Mouse (Mus musculus) T-cell, adult 66 days (primary cell): ENCODE data around the gene Gm49378. TPM values are rescaled to one million over a fixed set of nuclear protein-coding genes. Genes with fewer than 3 reads are reported as not detected.

Experiments used
- total RNA-seq, 2 experiments: library from RNA; stranded (reverse); gene quantifications; 3 replicates in 1 of 2; 4 replicates in 1 of 2; pipeline ENCODE4 v1.2.4; 2023

Gm49378 gene
- 1 to 10 TPM; 4.0 to 4.6 TPM for total RNA-seq

DNA sequence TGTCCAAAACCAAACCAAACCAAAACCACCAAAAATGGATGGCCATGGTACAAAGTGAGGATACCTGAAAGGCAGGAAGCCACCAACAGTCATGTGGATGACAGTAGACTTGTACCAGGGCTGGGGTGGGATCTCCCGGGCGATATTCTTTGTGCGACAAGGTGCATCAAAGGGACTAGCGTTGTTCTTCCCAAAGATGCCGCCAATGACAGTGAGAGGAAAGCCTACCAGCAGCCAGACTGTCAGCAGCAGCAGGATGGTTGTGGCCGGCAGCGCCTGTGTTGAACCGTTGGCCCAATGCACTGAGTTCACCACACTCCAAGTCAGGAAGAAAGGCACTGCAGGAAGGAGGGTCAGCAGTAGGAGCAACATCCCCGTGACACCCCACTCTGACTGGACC, at the start of gene Gm49378:
Gm49378 (minus strand) TSS at position 101 of the 400 bp plus-strand sequence.

DNA sequence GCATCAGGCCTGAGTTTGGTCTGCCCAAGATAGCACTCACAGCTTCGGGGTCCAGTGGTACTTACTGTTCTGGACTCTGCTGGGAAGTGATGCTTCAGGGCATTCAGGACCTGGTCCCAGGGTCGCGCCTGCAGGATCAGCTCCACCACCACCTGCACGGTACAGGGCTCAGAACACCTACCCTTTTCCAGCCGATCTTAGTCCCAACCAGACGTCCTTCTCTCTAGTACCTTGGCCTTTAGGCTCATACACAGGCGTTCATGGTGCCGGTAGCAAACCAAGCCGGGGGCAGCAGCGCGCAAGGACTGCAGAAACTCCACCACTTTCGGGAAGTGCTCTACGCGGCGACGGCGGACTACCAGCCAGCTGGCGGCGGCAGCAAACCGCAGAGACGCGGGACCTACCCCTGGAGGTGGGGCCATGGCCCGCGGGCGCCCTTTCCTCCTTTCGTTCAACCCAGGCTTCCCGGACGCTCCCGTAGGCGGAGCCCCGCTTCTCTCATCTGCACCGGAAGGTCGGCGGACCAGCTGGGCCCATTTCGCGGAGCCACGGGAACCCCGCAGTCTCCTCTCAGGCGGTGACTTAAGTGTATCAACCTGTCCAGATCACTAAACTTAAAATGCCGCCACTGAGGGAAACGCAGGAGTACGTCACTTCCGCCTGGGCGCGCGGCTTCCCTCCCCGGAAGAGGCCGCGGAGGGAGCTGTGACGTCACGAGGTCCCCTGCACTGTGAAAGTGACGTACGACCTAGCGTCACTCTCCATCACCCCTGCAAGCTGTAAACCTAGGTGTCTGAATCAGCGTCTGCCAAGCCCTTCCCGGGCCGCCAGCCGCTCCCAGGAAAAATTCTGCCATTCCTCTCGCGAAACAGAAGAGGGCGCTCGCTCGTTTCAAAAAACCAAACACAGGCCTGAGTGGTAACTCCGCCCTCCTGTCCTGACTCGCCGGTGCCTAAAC, 43.7 kb upstream of the Gm49378 start, which contains the start of gene Tinf2:
Tinf2 (minus strand) TSS at position 661 of the 958 bp plus-strand sequence.

DNA sequence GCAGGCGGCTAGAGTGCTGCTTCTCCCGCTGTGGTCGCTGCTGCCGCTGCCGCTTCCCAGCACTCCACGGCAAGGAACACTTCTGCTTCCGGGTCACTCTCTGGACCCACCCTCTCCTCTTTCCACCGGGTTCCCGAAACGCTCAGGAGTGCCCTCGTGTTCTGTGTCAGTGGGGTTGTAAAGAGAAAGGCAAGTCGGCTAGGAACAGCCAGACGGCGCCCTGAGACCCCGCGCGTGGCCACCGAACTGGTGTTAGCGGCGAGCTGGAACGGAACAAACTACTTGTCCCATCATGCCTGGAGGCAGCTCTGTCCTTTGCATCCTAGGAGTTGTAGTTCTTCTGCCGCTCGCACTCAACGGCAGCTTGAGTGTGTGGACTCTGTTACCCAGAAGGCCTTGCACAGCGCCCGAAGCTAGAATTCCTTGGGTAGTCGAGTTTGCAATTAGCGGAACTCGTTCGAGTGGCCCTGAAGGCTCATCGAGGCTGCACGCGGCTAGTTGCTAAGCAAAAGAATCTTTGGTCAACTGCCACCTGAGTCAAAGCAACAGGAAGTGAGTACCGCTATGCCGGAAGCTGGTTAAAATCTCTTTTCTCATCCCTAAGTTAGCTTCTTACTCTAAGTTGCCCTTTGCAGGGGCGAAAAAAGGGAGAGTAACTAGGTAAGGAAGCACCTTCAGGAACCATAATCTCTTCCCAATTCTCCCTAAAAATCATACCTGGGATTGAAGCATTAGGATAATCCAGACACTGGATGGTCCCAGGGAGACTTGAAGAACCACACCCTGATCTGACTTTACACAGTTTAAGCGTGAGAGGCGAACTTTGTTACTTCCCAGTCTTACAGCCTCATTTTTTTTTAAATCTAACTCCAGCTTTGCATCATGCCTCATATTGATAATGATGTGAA, 34.4 kb upstream of the Gm49378 start, which contains the start of the genes Gmpr2 and Nedd8:
Gmpr2 (plus strand) TSS at position 109 of the 908 bp plus-strand sequence.
Nedd8 (minus strand) TSS at position 292 of the 908 bp plus-strand sequence.

DNA sequence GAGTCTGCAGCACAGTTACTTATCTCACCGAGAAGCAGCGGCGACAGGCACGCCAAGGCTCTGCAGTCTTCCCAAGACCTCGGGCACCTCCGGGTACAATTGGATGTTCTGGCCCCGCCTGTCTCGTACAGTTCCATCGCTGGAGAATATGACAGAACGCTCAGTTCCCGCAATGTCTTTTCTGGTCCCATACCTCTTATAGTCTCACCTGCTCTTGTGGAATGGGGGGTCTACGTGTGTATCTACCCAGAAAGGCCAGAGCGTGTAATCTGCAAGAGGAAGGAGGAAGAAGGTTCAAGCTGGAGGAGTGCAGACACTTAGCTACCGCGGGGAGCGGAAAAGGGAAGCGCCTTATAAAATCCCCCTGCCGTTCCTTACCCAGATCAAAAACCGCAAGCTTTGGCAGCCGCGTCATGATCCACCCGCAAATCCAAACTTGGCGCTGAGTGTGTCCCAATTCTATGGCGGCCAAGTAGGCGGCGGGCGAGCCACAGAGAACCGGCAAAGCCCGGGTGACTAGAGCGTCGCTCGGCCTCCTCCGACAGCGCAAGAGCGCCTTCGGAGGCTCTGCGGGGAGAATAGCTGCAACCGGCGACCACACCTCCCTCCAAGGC, 22.4 kb upstream of the Gm49378 start, which contains the start of gene Mdp1:
Mdp1 (minus strand) TSS at position 549 of the 614 bp plus-strand sequence.

DNA sequence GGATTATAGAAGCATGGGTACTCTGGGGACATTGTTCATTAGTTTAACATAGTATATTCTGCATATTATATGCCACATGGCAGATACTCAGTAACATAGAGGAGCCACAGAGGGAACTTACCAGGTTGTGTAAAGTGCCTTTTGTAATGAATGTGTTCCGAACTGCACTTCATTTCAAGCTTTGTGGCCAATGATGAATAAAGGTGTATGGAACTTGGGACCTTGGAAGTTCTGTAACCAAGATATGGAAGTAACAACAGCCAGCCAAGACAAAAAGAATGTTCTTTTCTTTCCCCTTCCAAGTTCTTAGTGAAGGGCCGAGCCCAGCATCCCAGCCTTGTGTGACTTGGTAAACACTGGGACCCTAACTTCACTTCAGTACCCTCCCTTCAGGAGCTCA, 12.2 kb upstream of the Gm49378 start, which contains the start of gene Tssk4:
Tssk4 (plus strand) TSS at position 301 of the 400 bp plus-strand sequence.

DNA sequence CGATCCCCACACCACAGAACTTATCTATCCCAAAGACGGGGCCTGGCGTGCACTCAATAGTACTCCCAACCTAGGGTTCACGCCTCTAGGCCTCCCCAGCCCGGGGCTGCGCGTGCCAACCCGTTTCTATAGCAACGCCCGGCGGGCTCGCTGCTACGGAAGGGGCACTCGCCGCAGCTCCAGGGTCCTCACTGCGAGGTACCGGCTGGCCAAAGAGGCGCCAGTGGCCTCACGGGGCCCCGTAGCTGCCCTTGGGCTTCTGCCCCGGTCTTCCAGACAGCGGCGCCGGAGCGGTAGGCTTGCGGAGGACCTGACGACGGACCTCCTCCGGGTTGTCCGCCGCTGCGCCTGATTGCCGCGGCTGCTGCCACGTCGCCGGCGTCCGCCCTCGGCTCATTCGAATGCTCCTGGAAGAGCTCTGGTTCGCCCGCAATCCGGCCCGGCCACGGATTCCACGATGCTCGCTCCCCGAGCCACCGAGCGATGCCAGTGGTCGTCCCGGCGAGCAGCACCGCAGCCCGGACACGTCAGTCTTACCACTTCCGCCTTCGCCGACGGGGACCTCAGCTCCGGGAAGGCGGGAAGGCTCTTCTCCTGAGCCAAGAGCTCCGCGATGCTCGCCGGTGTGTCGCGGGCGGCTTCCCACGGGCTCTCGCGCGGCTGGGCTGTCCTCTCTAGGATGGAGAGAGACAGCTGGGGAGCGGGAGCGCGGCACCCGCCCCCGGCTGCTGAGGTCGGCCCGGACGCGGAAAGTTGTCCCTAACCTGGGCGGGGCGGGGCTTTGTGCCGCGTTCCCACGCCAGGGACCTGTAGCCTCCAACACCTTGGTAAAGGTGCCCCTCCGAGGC, 5.6 kb upstream of the Gm49378 start, which contains the start of gene Tm9sf1:
Tm9sf1 (minus strand) TSS at position 747 of the 848 bp plus-strand sequence.

DNA sequence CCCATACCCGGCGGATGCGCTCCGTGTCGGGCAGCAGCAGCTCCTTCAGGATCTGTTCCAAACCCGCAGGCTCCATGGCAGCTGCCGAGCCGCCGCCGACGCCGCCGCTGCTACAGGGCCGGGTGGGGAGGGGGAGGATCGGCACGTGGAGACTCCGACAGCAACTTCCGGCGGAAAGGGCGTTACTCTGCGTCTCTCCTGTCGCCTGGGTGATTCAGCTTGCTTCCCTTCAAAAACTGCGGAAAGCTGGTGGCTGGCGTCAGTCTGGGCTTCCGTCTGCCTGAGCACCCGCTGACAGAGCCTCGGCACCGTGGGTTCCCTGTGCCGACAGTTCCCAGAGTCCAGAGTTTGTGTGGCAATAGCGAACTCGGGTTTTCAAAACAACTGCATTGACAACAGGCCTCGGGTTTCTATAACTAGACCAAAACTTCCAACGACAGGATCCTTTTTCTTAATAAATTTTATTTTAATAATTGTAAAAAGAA, 2.1 kb downstream of the Gm49378 start, which contains the start of gene Ipo4:
Ipo4 (minus strand) TSS at position 435 of the 485 bp plus-strand sequence.

DNA sequence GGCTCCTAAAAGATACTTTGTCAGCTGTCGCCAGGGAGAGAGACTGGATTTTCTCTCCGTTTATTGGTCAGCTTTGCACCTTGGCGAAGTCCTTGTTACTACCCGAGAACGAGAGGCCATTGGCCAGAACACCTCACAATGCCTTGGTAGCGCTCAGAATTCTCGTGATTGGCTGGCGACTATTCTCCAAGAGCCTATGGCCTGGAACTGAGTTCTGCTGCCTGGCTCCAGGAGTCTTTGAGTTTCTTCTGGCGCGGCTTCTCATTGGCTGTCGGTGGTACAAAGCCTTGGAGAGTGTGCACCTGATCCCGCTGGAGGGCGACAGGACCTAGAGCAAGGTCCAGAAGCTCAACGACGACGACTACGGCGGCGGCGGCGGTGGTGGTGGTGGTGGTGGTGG, 19.9 kb downstream of the Gm49378 start, which contains the start of gene Rec8:
Rec8 (plus strand) TSS at position 216 of the 400 bp plus-strand sequence.

DNA sequence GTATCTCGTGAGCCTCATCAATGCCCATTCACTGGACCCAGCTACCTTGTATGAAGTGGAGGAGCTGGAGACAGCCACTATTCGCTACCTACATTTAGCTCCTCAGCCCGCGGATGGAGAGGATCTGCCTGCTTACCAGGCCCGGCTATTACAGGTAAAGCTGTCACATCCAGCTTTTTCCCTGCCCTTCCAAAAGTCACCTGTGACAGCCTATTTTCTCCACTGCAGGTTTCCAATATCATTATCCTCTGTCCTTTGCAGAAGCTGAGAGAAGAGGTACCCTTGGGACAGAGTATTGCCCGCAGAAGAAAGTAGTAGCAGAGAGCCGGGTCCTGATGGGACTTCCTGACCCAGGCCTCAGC, 34.4 kb downstream of the Gm49378 start, which contains the start of gene Irf9:
Irf9 (plus strand) TSS at position 301 of the 362 bp plus-strand sequence.

DNA sequence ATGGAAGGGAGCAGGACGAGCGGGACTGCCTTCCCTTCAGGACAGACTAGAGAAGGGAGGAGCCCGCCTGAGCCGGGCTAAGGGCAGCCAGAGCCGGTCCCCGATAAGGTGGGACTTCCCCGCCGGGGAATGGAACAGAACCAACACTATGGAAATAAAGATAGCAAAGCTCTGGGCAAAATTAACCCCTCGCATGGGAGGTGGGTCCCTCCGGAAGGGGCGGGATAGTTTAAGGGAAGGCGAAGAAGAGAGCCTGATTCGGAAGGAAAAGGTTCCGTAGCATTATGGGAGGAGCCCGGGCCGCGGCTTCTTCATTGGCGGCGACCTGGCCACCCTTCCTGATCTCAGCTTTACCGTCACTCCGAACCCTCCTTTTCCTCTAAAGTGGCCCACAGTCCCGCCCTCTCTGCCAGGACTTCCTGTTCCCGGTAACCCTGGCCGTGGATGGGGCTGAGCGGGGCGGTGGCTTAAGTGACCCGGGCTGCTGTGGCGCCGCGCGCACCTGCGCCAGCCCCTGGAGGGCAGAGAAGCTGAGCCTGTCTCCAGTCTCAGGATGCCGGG, 46.3 kb downstream of the Gm49378 start, which contains the start of gene Rnf31:
Rnf31 (plus strand) TSS at position 378 of the 561 bp plus-strand sequence.

DNA sequence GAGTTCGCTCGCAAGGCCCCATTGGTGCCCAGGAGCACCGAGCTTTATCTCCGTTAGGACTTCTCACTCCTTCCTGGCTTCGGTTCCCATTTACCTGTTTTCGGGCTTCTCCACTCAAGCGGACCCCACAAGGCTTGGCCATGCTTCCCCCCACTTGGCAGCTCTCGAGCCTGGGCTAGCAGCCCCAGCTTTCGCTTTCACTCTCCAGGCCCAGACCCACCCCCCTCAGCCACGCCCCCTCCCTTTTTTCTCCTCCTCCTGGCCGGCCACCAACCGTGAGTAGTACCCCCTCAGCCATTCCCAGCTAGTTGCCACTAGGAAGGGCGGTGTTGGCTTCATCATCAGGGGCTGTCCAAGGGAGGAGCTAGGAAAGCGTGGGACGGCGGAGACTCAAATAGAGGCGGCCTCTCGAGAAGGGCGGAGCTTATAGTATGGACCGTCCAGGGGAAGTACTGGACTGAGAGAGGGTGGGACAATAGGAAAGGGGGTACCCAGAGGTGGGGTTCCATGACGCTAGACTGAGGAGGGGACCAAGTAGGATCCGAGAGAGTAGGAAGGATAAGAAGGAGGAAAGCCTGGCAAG, 46.9 kb downstream of the Gm49378 start, which contains the start of gene Psme2:
Psme2 (minus strand) TSS at position 366 of the 583 bp plus-strand sequence.

DNA sequence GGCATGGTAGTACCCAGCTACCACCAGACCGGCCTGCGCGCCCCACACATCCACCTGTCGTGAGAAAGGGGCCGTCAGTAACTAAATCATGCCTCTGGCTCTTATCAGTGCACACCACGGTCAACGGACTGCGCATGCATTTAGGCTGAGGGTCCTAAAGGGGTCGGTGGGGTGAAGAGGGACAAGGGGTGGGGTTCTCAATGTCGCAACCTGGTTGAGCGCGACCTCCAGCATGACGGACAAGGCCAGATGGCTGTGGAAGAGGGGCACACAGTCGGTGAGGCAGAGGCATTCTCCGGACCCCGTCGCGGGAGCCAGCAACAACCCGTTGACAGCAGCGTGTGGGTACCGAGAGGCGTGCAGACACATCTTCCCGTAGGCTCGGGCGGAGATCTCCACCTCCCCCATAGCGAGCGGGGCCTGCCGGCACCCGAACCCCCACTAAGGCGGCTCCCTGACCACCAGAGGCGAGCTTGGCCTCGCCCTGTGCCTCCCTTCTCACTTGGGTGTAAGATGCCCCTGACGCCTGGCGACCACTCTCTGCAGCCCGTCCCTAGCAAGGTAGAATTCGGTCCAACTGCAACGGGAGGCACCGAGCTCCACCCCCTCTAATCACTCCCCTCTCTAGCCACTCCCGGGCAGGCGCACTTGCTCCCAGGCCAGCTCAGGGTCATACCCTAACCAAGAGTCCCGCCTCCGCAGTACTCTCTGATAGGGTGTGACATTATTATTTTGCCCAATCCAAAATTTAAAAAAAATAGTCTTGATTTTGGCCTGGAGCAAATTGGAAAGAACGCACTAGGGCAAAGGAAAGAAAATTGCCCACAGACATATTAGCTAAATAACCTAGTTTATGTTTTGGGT, 52.8 kb downstream of the Gm49378 start, which contains the start of gene Emc9:
Emc9 (minus strand) TSS at position 601 of the 864 bp plus-strand sequence.

Other genes starting within 250 kb of the Gm49378 start
- 10 to 100 TPM; 23.0 to 26.3 TPM for gene Dhrs4, start 159.1 kb downstream of the Gm49378 start, total RNA-seq
- under 1 TPM; 0.64 to 0.68 TPM for gene Carmil3, start 147.2 kb downstream of the Gm49378 start, total RNA-seq
- gene Cpne6, start 127.5 kb downstream of the Gm49378 start, total RNA-seq: not detected
- not detected for gene Nrl, start 112.9 kb downstream of the Gm49378 start, total RNA-seq
- gene Pck2, start 97.6 kb downstream of the Gm49378 start, total RNA-seq: 10 to 100 TPM; 12.3 to 20.4 TPM
- gene Dcaf11, start 77.9 kb downstream of the Gm49378 start, total RNA-seq: 10 to 100 TPM; 73.6 to 74.9 TPM
- gene A730061H03Rik, start 77.5 kb downstream of the Gm49378 start, total RNA-seq: 1 to 10 TPM; 4.9 to 6.6 TPM
- gene Fitm1, start 62.3 kb downstream of the Gm49378 start, total RNA-seq: not detected
- 100 to 1,000 TPM; 310 to 383 TPM for gene Psme1, start 59.8 kb downstream of the Gm49378 start, total RNA-seq
- gene Emc9, start 52.6 kb downstream of the Gm49378 start, total RNA-seq: 10 to 100 TPM; 23.4 to 24.2 TPM
- 100 to 1,000 TPM; 462 to 464 TPM for gene Psme2, start 46.8 kb downstream of the Gm49378 start, total RNA-seq
- gene Rnf31, start 46.2 kb downstream of the Gm49378 start, total RNA-seq: 100 to 1,000 TPM; 112 to 116 TPM
- gene Irf9, start 34.3 kb downstream of the Gm49378 start, total RNA-seq: 100 to 1,000 TPM; 104 to 137 TPM
- gene Rec8, start 19.9 kb downstream of the Gm49378 start, total RNA-seq: 1 to 10 TPM in 1 of 2 experiments, not detected in 1; 1.3 TPM
- 10 to 100 TPM; 70.5 to 88.4 TPM for gene Ipo4, start 1.9 kb downstream of the Gm49378 start, total RNA-seq
- 10 to 100 TPM; 43.9 to 52.9 TPM for gene Tm9sf1, start 5.9 kb upstream of the Gm49378 start, total RNA-seq
- 1 to 10 TPM; 4.1 to 5.9 TPM for gene Tssk4, start 12.3 kb upstream of the Gm49378 start, total RNA-seq
- gene Mdp1, start 22.6 kb upstream of the Gm49378 start, total RNA-seq: 10 to 100 TPM; 44.5 to 56.7 TPM
- gene Gmpr2, start 34.0 kb upstream of the Gm49378 start, total RNA-seq: 10 to 100 TPM; 19.3 to 25.8 TPM
- gene Nedd8, start 34.2 kb upstream of the Gm49378 start, total RNA-seq: 100 to 1,000 TPM; 182 to 187 TPM
- 100 to 1,000 TPM in 1 of 2 experiments, 10 to 100 TPM in 1; 94.4 to 113 TPM for gene Tinf2, start 43.9 kb upstream of the Gm49378 start, total RNA-seq
- 1 to 10 TPM; 4.4 to 4.9 TPM for gene Tgm1, start 76.0 kb upstream of the Gm49378 start, total RNA-seq
- 100 to 1,000 TPM in 1 of 2 experiments, 10 to 100 TPM in 1; 82.0 to 104 TPM for gene Rabggta, start 84.4 kb upstream of the Gm49378 start, total RNA-seq
- 10 to 100 TPM; 16.5 to 19.4 TPM for gene Dhrs1, start 107.8 kb upstream of the Gm49378 start, total RNA-seq
- gene Nop9, start 107.8 kb upstream of the Gm49378 start, total RNA-seq: 10 to 100 TPM; 31.3 to 38.2 TPM
- not detected for gene Cideb, start 120.6 kb upstream of the Gm49378 start, total RNA-seq
- 1 to 10 TPM; 1.4 to 1.5 TPM for gene Ltb4r2, start 123.5 kb upstream of the Gm49378 start, total RNA-seq
- gene Ltb4r1, start 128.1 kb upstream of the Gm49378 start, total RNA-seq: under 1 TPM; 0.52 to 0.95 TPM
- gene Adcy4, start 146.2 kb upstream of the Gm49378 start, total RNA-seq: 1 to 10 TPM in 1 of 2 experiments, under 1 TPM in 1; 0.15 to 1.0 TPM
- 10 to 100 TPM; 55.9 to 66.9 TPM for gene Ripk3, start 151.0 kb upstream of the Gm49378 start, total RNA-seq
- gene Nfatc4, start 185.2 kb upstream of the Gm49378 start, total RNA-seq: not detected
- gene Nynrin, start 216.1 kb upstream of the Gm49378 start, total RNA-seq: 1 to 10 TPM; 1.1 to 6.0 TPM
- gene Cbln3, start 246.5 kb upstream of the Gm49378 start, total RNA-seq: not detected
- gene Khnyn, start 247.1 kb upstream of the Gm49378 start, total RNA-seq: 10 to 100 TPM; 68.1 to 75.9 TPM